12 mouse cellular contexts compared by ENCODE assay signal in the genomic region with DNA sequence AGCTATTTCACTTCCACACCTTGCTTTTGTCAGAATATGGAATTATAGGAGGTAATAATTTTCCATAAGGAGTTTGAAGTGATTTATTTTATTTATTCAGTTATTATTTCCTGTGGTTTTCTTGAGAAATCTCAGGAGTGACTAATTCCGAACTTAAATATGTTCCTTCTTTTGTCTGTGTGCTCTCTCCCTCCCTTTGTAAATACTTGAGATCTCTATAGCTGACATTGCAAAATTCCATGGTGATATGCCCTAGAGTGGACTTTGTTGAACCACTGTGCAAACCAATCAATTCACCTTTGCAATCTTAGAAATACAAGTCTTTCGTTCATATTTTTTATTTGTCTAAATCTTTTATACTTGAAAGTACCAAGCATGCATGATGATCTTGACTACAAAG.
"Had no signal": no experiment of that assay in that cellular context is flagged by ENCODE, and none has a peak within 500 bp of the region (broad histone marks: within the 10 kb centered on the region; RNA-seq: fewer than 3 reads in every experiment).

No protein-coding gene starts in this region.

- H3K27ac ChIP-seq: hindbrain, postnatal 0 days; layer of hippocampus, adult 2 months; limb, embryonic 10.5 days; liver, embryonic 13.5 days; midbrain, embryonic 12.5 days had no signal

- H3K4me3 ChIP-seq: layer of hippocampus, adult 2 months; limb, embryonic 10.5 days; liver, embryonic 13.5 days; midbrain, embryonic 12.5 days had no signal

- H3K9ac ChIP-seq: liver, embryonic 13.5 days; liver, postnatal 0 days; midbrain, embryonic 12.5 days had no signal

- H3K9me3 ChIP-seq: limb, embryonic 10.5 days; liver, embryonic 13.5 days; midbrain, embryonic 12.5 days had no signal

- H3K27me3 ChIP-seq: liver, embryonic 13.5 days; midbrain, embryonic 12.5 days had no signal

- H3K36me3 ChIP-seq: limb, embryonic 10.5 days; liver, embryonic 13.5 days; midbrain, embryonic 12.5 days had no signal

- DNase-seq: kidney, adult 11 months; kidney, postnatal 10 days; kidney, postnatal 4 days; liver, embryonic 13.5 days; liver, postnatal 0 days; right cerebral cortex, postnatal 25 days; thymus, postnatal 36 days had no signal

- H3K4me2 ChIP-seq: liver, embryonic 13.5 days; midbrain, embryonic 12.5 days had no signal

- ATAC-seq: hindbrain, postnatal 0 days; liver, postnatal 0 days; midbrain, embryonic 16.5 days had no signal

- H3K4me1 ChIP-seq: limb, embryonic 10.5 days; liver, embryonic 13.5 days; midbrain, embryonic 12.5 days had no signal
